Mouse (Mus musculus) CH12.LX (cell line): ENCODE data around the gene A430078G23Rik. TPM values are rescaled to one million over a fixed set of nuclear protein-coding genes. Genes with fewer than 3 reads are reported as not detected.

Source experiments
- DNase-seq: peaks from one replicate; pipeline ENCODE4 v3.0.0-alpha.2; 2013; ENCODE audit errors: extremely low read depth
- H3K27ac ChIP-seq: 2 replicates; pipeline ENCODE4 v1.5.1; 2012; ENCODE audit warnings: low read depth, mild to moderate bottlenecking, control low read depth, moderate library complexity; ENCODE audit not compliant: insufficient read depth
- H3K27me3 ChIP-seq: replicated peaks from 2 replicates; pipeline ENCODE3; 2012; ENCODE audit warnings: inconsistent platforms
- H3K36me3 ChIP-seq, 2 experiments: replicated peaks in 1 of 2; 2 replicates each; pipeline versions ENCODE3 to v1.6.1; 2012; ENCODE audit warnings: inconsistent platforms in 1 of 2, low read length in 1 of 2, mild to moderate bottlenecking in 1 of 2, mixed read lengths in 1 of 2, moderate library complexity in 1 of 2; ENCODE audit not compliant: control insufficient read depth in 1 of 2, insufficient read depth in 1 of 2
- H3K4me1 ChIP-seq, 2 experiments: 2 replicates each; pipeline ENCODE4 v1.6.1; 2012; ENCODE audit warnings: inconsistent platforms in 1 of 2, moderate library complexity in 1 of 2; ENCODE audit not compliant: insufficient read depth in 2 of 2, control insufficient read depth in 1 of 2
- H3K4me2 ChIP-seq: 2 replicates; pipeline ENCODE4 v1.6.1; 2012; ENCODE audit warnings: low read depth, mild to moderate bottlenecking, control low read depth; ENCODE audit not compliant: poor library complexity, insufficient read depth, severe bottlenecking
- H3K4me3 ChIP-seq, 3 experiments: fragments of 150-350 bp in 1 of 3; sonication (generic) in 1 of 3; replicated peaks in 1 of 3; 2 replicates each; pipeline versions ENCODE3 to v1.5.1; 2011 to 2012; ENCODE audit warnings: low read depth in 2 of 3, low read length in 2 of 3, mild to moderate bottlenecking in 2 of 3, moderate library complexity in 2 of 3, control low read depth in 1 of 3, improper control_type of control experiment in 1 of 3, inconsistent platforms in 1 of 3, mixed read lengths in 1 of 3; ENCODE audit not compliant: poor library complexity in 1 of 3
- H3K79me2 ChIP-seq: replicated peaks from 2 replicates; pipeline ENCODE4 v1.6.1; 2012; ENCODE audit warnings: mild to moderate bottlenecking, moderate library complexity; ENCODE audit not compliant: control insufficient read depth, poor library complexity, insufficient read depth, severe bottlenecking; ENCODE audit errors: extremely low read depth
- H3K9ac ChIP-seq: 2 replicates; pipeline ENCODE4 v1.6.1; 2012; ENCODE audit warnings: low read depth, mild to moderate bottlenecking, control low read depth, moderate library complexity; ENCODE audit not compliant: insufficient read depth
- H3K9me3 ChIP-seq: replicated peaks from 2 replicates; pipeline ENCODE3; 2012; ENCODE audit warnings: low read length, inconsistent platforms, mixed read lengths
- BHLHE40 ChIP-seq: IDR thresholded peaks from 2 replicates; pipeline ENCODE4 v1.6.1; 2011; ENCODE audit warnings: mild to moderate bottlenecking, low read depth, low read length, improper control_type of control experiment
- CHD1 ChIP-seq: IDR thresholded peaks from 2 replicates; pipeline ENCODE4 v1.6.1; 2012; ENCODE audit warnings: low read depth, low read length, improper control_type of control experiment, inconsistent platforms
- CHD2 ChIP-seq: IDR thresholded peaks from 2 replicates; pipeline ENCODE4 v1.6.1; 2011; ENCODE audit warnings: low read length, improper control_type of control experiment
- CTCF ChIP-seq, 2 experiments: IDR thresholded peaks in 1 of 2; conservative IDR thresholded peaks in 1 of 2; 2 replicates each; pipeline ENCODE4 v1.5.1; 2011 to 2012; ENCODE audit warnings: low read depth in 2 of 2, low read length in 2 of 2, improper control_type of control experiment in 1 of 2, inconsistent platforms in 1 of 2, mild to moderate bottlenecking in 1 of 2, moderate library complexity in 1 of 2
- E2F4 ChIP-seq: IDR thresholded peaks from 2 replicates; pipeline ENCODE4 v1.6.1; 2011; ENCODE audit warnings: low read depth, low read length, improper control_type of control experiment; ENCODE audit not compliant: insufficient replicate concordance
- ETS1 ChIP-seq: conservative IDR thresholded peaks from 2 replicates; pipeline ENCODE4 v1.6.1; 2012; ENCODE audit warnings: low read depth, mild to moderate bottlenecking, inconsistent platforms, low read length, improper control_type of control experiment, moderate library complexity
- HCFC1 ChIP-seq: IDR thresholded peaks from 2 replicates; pipeline ENCODE4 v1.6.1; 2012; ENCODE audit warnings: low read depth, mild to moderate bottlenecking, inconsistent platforms, low read length, improper control_type of control experiment
- IRF4 ChIP-seq: IDR thresholded peaks from 2 replicates; pipeline ENCODE4 v1.6.1; 2014; ENCODE audit warnings: low read depth, mild to moderate bottlenecking, inconsistent platforms, low read length, improper control_type of control experiment
- JUND ChIP-seq: conservative IDR thresholded peaks from 2 replicates; pipeline ENCODE4 v1.6.1; 2011; ENCODE audit warnings: low read depth, low read length, improper control_type of control experiment
- KAT2A ChIP-seq: IDR thresholded peaks from 2 replicates; pipeline ENCODE4 v1.6.1; 2012; ENCODE audit warnings: low read length, improper control_type of control experiment, inconsistent platforms; ENCODE audit not compliant: insufficient replicate concordance
- MAX ChIP-seq: IDR thresholded peaks from 2 replicates; pipeline ENCODE4 v1.6.1; 2011; ENCODE audit warnings: low read length, improper control_type of control experiment
- MAZ ChIP-seq: IDR thresholded peaks from 2 replicates; pipeline ENCODE4 v1.6.1; 2012; ENCODE audit warnings: low read depth, mild to moderate bottlenecking, inconsistent platforms, low read length, improper control_type of control experiment, moderate library complexity
- MEF2A ChIP-seq: IDR thresholded peaks from 2 replicates; pipeline ENCODE4 v1.6.1; 2014; ENCODE audit warnings: low read depth, mild to moderate bottlenecking, inconsistent platforms, low read length, improper control_type of control experiment, borderline replicate concordance
- MXI1 ChIP-seq: IDR thresholded peaks from 2 replicates; pipeline ENCODE4 v1.6.1; 2011; ENCODE audit warnings: mild to moderate bottlenecking, low read depth, low read length, improper control_type of control experiment
- MYC ChIP-seq: IDR thresholded peaks from 2 replicates; pipeline ENCODE4 v1.6.1; 2011; ENCODE audit warnings: low read depth, mild to moderate bottlenecking, improper control_type of control experiment, low read length
- NELFE ChIP-seq: IDR thresholded peaks from 2 replicates; pipeline ENCODE4 v1.6.1; 2011; ENCODE audit warnings: low read depth, low read length, improper control_type of control experiment
- PAX5 ChIP-seq: IDR thresholded peaks from 2 replicates; pipeline ENCODE4 v1.6.1; 2012; ENCODE audit warnings: low read length, inconsistent platforms, mixed read lengths
- POLR2A ChIP-seq: IDR thresholded peaks from 2 replicates; pipeline ENCODE4 v1.6.1; 2011; ENCODE audit warnings: low read depth, mild to moderate bottlenecking, improper control_type of control experiment, low read length
- POLR2AphosphoS2 ChIP-seq: IDR thresholded peaks from 2 replicates; pipeline ENCODE4 v1.6.1; 2011; ENCODE audit warnings: low read depth, low read length, improper control_type of control experiment
- RAD21 ChIP-seq: IDR thresholded peaks from 2 replicates; pipeline ENCODE4 v1.6.1; 2011; ENCODE audit warnings: low read depth, mild to moderate bottlenecking, low read length, improper control_type of control experiment, moderate library complexity
- RCOR1 ChIP-seq: conservative IDR thresholded peaks from 2 replicates; pipeline ENCODE4 v1.6.1; 2012; ENCODE audit warnings: low read depth, mild to moderate bottlenecking, inconsistent platforms, low read length, improper control_type of control experiment
- SIN3A ChIP-seq: IDR thresholded peaks from 2 replicates; pipeline ENCODE4 v1.6.1; 2012; ENCODE audit warnings: low read length, improper control_type of control experiment, inconsistent platforms
- SMC3 ChIP-seq: IDR thresholded peaks from 2 replicates; pipeline ENCODE4 v1.6.1; 2011; ENCODE audit warnings: low read depth, low read length, improper control_type of control experiment
- TBP ChIP-seq: conservative IDR thresholded peaks from 2 replicates; pipeline ENCODE4 v1.6.1; 2011; ENCODE audit warnings: low read depth, low read length, improper control_type of control experiment
- TCF12 ChIP-seq: IDR thresholded peaks from 2 replicates; pipeline ENCODE4 v1.6.1; 2014; ENCODE audit warnings: low read depth, mild to moderate bottlenecking, inconsistent platforms, low read length, improper control_type of control experiment
- UBTF ChIP-seq: IDR thresholded peaks from 2 replicates; pipeline ENCODE4 v1.6.1; 2012; ENCODE audit warnings: low read depth, mild to moderate bottlenecking, inconsistent platforms, low read length, improper control_type of control experiment, moderate library complexity
- USF2 ChIP-seq: conservative IDR thresholded peaks from 2 replicates; pipeline ENCODE4 v1.6.1; 2011; ENCODE audit warnings: low read depth, low read length, improper control_type of control experiment
- ZC3H11A ChIP-seq: IDR thresholded peaks from 2 replicates; pipeline ENCODE4 v1.6.1; 2012; ENCODE audit warnings: low read depth, mild to moderate bottlenecking, inconsistent platforms, low read length, improper control_type of control experiment
- ZMIZ1 ChIP-seq: IDR thresholded peaks from 2 replicates; pipeline ENCODE4 v1.6.1; 2012; ENCODE audit warnings: low read depth, mild to moderate bottlenecking, inconsistent platforms, low read length, improper control_type of control experiment
- ZNF384 ChIP-seq: IDR thresholded peaks from 2 replicates; pipeline ENCODE4 v1.6.1; 2012; ENCODE audit warnings: low read depth, low read length, improper control_type of control experiment, inconsistent platforms
- dilution Hi-C: fragments of 300-500 bp; cut with MboI; formaldehyde crosslinking; loops from 2 replicates; pipeline ENCODE4 v1.14.3; 2020; ENCODE audit warnings: low sequenced_read_pairs; ENCODE audit not compliant: extremely low pct_unique_long_range_greater_than_20kb, extremely low pct_ligation_motif_present
- in situ Hi-C: fragments of 300-500 bp; cut with MboI; formaldehyde crosslinking; loops from 3 replicates; pipeline ENCODE4 v1.14.3; 2019; ENCODE audit warnings: low sequenced_read_pairs, low pct_ligation_motif_present, low pct_unique_long_range_greater_than_20kb, mixed read lengths
- polyA plus RNA-seq: library from polyadenylated mRNA; unstranded; fragments of >175 nt; gene quantifications from 2 replicates; pipeline ENCODE4 v1.2.1, GENCODE M21; 2012; ENCODE audit warnings: low read depth; ENCODE audit not compliant: insufficient read length
- total RNA-seq, 2 experiments: library from RNA; depleted of rRNA; stranded (reverse); fragments of 300-350 nt in 1 of 2; fragments of >200 nt in 1 of 2; gene quantifications; 2 replicates each; pipeline ENCODE4 v1.2.3; 2012 to 2014

A430078G23Rik gene
- total and polyA plus RNA-seq, 3 experiments, result not detected

- Histone ChIP-seq H3K4me3 (no peak overlapping the region), H3K27ac (no peak overlapping the region), H3K9ac (no peak overlapping the region), H3K27me3 (no peaks in the 10 kb centered on the region), H3K9me3 (no peaks in the 10 kb centered on the region), H3K4me1 (no peaks in the 10 kb centered on the region), H3K36me3 (no peaks in the 10 kb centered on the region), H3K79me2 (no peaks in the 10 kb centered on the region), H3K4me2 (no peak overlapping the region)
- no peak for DNase-seq
- dilution Hi-C loops (no loop called here), in situ Hi-C loops (loop anchor here (10.0 kb wide), 1 partner anchor 151 kb away; no protein-coding TSS in a partner anchor)
- TF ChIP-seq POLR2AphosphoS2 (no peak), TCF12 (no peak), HCFC1 (no peak), MEF2A (no peak), RCOR1 (no peak), JUND (no peak), ZC3H11A (no peak), BHLHE40 (no peak), CHD1 (no peak), MAZ (no peak), ETS1 (no peak), IRF4 (no peak), MXI1 (no peak), ZMIZ1 (no peak), CTCF (conservative IDR thresholded peaks at IDR 0.05 in 1 of 2, IDR thresholded peaks at IDR 0.05 in 1 of 2; ENCODE audit: low read depth in 2 of 2, low read length in 2 of 2) (no peak), CHD2 (no peak), E2F4 (no peak), UBTF (no peak), USF2 (no peak), MYC (no peak)
Measured at GRCm38 (mm10) chr8:3335881-3336280, 17.3 kb upstream of the A430078G23Rik start.

- H3K27me3 ChIP-seq, result no peaks in the 10 kb centered on the region
- H3K9ac ChIP-seq, result no peak overlapping the region
- in situ Hi-C loops, result loop anchor here (10.0 kb wide), 1 partner anchor 152 kb away; no protein-coding TSS in a partner anchor
- dilution Hi-C loops, result no loop called here
- H3K4me2 ChIP-seq, result no peak overlapping the region
- H3K79me2 ChIP-seq, result no peaks in the 10 kb centered on the region
- no peak for TF ChIP-seq MAX
- TF ChIP-seq SIN3A, result no peak
- TF ChIP-seq SMC3, result peak; percentile 26; the same call in 1 of the 2 replicates
- no peak for TF ChIP-seq POLR2AphosphoS2
- peak; percentile 38 for TF ChIP-seq RAD21
- TF ChIP-seq PAX5, result no peak
- TF ChIP-seq HCFC1, result no peak
- TF ChIP-seq TCF12, result no peak
- TF ChIP-seq MXI1, result no peak
- no peak for TF ChIP-seq ETS1
- TF ChIP-seq KAT2A, result no peak
- no peak for TF ChIP-seq MAZ
- no peak for TF ChIP-seq TBP
- TF ChIP-seq CTCF (conservative IDR thresholded peaks at IDR 0.05 in 1 of 2, IDR thresholded peaks at IDR 0.05 in 1 of 2; ENCODE audit: low read depth in 2 of 2, low read length in 2 of 2), result peak; percentile 67 to 89
- no peak for TF ChIP-seq ZNF384
- no peak for TF ChIP-seq POLR2A
- TF ChIP-seq JUND, result no peak
- TF ChIP-seq NELFE, result no peak
- no peak for TF ChIP-seq ZMIZ1
- H3K4me1 ChIP-seq, result no peaks in the 10 kb centered on the region
- no peaks in the 10 kb centered on the region for H3K9me3 ChIP-seq
- H3K36me3 ChIP-seq, result no peaks in the 10 kb centered on the region
- no peak overlapping the region for H3K4me3 ChIP-seq
- DNase-seq, result peak; percentile 62
- no peak overlapping the region for H3K27ac ChIP-seq
Measured at GRCm38 (mm10) chr8:3336658-3337524, 16.3 kb upstream of the A430078G23Rik start.
